Mouse (Mus musculus) ES-E14 (cell line): ENCODE results near the gene Gpr18.

Experiments
- CHD2 ChIP-seq: IDR thresholded peaks from 2 replicates; pipeline ENCODE4 v1.6.1; 2014; ENCODE audit warnings: mild to moderate bottlenecking, low read depth, low read length, inconsistent platforms
- HCFC1 ChIP-seq: IDR thresholded peaks from 2 replicates; pipeline ENCODE4 v1.6.1; 2012; ENCODE audit warnings: low read length, inconsistent platforms, borderline replicate concordance; ENCODE audit not compliant: insufficient read depth
- MAFK ChIP-seq: IDR thresholded peaks from 2 replicates; pipeline ENCODE4 v1.6.1; 2014; ENCODE audit warnings: mild to moderate bottlenecking, low read depth, low read length, inconsistent platforms; ENCODE audit not compliant: insufficient read depth
- ZC3H11A ChIP-seq: IDR thresholded peaks from 2 replicates; pipeline ENCODE4 v1.6.1; 2012; ENCODE audit warnings: low read depth, mild to moderate bottlenecking, inconsistent platforms, low read length, borderline replicate concordance
- ZNF384 ChIP-seq: IDR thresholded peaks from 2 replicates; pipeline ENCODE4 v1.6.1; 2012; ENCODE audit warnings: low read depth, low read length, inconsistent platforms

DNA sequence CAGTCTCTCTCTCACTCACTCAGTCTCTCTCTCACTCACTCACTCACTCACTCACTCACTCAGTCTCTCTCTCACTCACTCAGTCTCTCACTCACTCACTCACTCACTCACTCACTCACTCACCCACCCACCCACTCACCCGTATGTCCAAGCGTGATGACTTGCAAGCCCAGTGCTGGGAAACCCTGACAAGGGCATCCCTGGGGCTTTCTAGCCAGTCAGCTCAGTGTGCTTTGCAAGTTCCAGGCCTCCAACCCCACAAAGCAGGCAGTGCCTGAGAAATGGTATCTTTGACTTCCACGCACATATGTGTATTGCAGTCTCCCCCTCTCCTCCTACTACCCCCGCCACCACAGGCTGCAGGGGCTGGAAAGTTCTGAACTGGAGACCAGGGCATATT lies 6.4 kb upstream of the Gpr18 start:
- TF ChIP-seq MAFK = no peak
- no peak for TF ChIP-seq ZC3H11A
- no peak for TF ChIP-seq ZNF384
- no peak for TF ChIP-seq CHD2
- no peak for TF ChIP-seq HCFC1
